Mouse (Mus musculus) forebrain, embryonic 11.5 days (tissue): ENCODE results near the gene Pla2g16. TPM values are rescaled to one million over a fixed set of nuclear protein-coding genes. Genes with fewer than 3 reads are reported as not detected.

Source experiments
- ATAC-seq: fragments of 200-750 bp; cut with Nextera tagmentation; replicated peaks from 2 replicates; pipeline ENCODE4 v1.8.0; 2017; ENCODE audit warnings: moderate TSS enrichment; ENCODE audit not compliant: low FRiP score
- DNase-seq: peaks from one replicate; pipeline ENCODE4 v3.0.0-alpha.2; 2017; ENCODE audit warnings: low spot score
- H3K27ac ChIP-seq: fragments of 300-500 bp; sonication (generic); 2 replicates; pipeline ENCODE4 v1.5.1; 2014; ENCODE audit warnings: low read depth, low read length
- H3K27me3 ChIP-seq: fragments of 300-500 bp; sonication (generic); 2 replicates; pipeline ENCODE4 v1.6.1; 2014; ENCODE audit warnings: mild to moderate bottlenecking, low read length, mixed read lengths; ENCODE audit not compliant: control insufficient read depth, insufficient read depth
- H3K36me3 ChIP-seq: fragments of 300-500 bp; sonication (generic); 2 replicates; pipeline ENCODE4 v1.6.1; 2014; ENCODE audit warnings: mild to moderate bottlenecking, low read length, moderate library complexity, mixed read lengths; ENCODE audit not compliant: control insufficient read depth, insufficient read depth
- H3K4me1 ChIP-seq: fragments of 300-500 bp; sonication (generic); replicated peaks from 2 replicates; pipeline ENCODE4 v1.6.1; 2014; ENCODE audit warnings: low read length, mixed read lengths; ENCODE audit not compliant: control insufficient read depth, insufficient read depth
- H3K4me2 ChIP-seq: fragments of 300-500 bp; sonication (generic); 2 replicates; pipeline ENCODE4 v1.6.1; 2014; ENCODE audit warnings: low read depth, mild to moderate bottlenecking, low read length, moderate library complexity, mixed read lengths; ENCODE audit not compliant: severe bottlenecking
- H3K4me3 ChIP-seq: fragments of 300-500 bp; sonication (generic); 2 replicates; pipeline ENCODE4 v1.5.1; 2014; ENCODE audit warnings: low read depth, low read length
- H3K9ac ChIP-seq: fragments of 300-500 bp; sonication (generic); 2 replicates; pipeline ENCODE4 v1.6.1; 2014; ENCODE audit warnings: low read length
- H3K9me3 ChIP-seq: fragments of 300-500 bp; sonication (generic); 2 replicates; pipeline ENCODE4 v1.6.1; 2016; ENCODE audit warnings: low read length, mixed read lengths; ENCODE audit not compliant: control insufficient read depth
- WGBS: fragments of 180-500 bp; shearing (Covaris S2); extraction: QIAGEN DNeasy Blood & Tissue Kit; methylation state at CpG from one replicate; pipeline ENCODE4 v1.1.7; 2014; 5-methylcytosine and 5-hydroxymethylcytosine counted together
- polyA plus RNA-seq: library from polyadenylated mRNA; unstranded; fragments of >200 nt; fragmentation: Nextera tagmentation; extraction: Ambion mirVana; gene quantifications from 2 replicates; pipeline ENCODE4 v1.2.1, GENCODE M21; 2014

The Pla2g16 gene
- polyA plus RNA-seq, 1 experiment from 2014 or later: 4.4 TPM

DNA sequence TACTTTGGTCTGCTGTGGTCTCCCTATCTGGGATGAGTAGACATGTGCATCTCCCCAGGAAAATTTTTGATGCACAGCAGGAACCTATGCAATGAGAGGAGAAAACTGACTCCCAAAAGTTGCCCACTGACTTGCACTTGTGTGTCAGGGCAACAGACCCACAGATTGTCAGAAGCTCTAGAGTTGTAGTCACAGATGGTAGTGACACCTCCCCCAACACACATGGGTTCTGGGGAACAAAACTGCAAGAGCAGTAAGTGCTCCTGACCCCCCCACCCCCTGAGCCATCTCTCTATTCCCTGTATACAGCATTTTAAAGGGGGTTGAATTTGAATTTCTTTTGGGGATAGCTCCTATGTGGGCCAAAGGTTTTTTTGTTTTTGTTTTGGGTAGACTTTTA lies 33.5 kb downstream of the Pla2g16 start:
- Histone ChIP-seq H3K9me3 (no peaks in the 10 kb centered on the region), H3K4me3 (no peak overlapping the region), H3K27ac (no peak overlapping the region), H3K9ac (no peak overlapping the region), H3K4me1 (no peaks in the 10 kb centered on the region), H3K4me2 (no peak overlapping the region), H3K27me3 (no peaks in the 10 kb centered on the region), H3K36me3 (no peaks in the 10 kb centered on the region)
- DNase-seq (no peak), ATAC-seq (no peak)

DNA sequence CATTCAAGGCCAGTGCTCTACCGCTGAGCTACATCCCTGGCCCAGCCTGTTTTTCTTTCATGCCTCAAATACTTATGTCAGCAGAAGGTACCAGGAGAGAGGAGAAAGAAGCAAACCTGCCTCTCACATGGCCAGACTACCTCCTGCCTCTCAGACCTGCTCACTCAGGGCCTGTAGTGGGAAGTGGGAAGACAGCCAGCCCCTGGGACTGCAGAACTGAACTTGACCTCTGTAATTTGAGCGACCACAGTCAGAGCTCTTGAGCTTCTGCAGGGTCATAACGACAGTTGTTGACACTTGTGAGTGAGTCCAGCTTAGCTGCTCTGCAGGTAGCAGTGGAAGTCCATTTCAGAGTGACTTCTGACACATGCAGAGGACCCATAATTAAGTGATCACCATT lies 34.8 kb downstream of the Pla2g16 start:
- Histone ChIP-seq H3K4me2 (no peak overlapping the region), H3K9ac (no peak overlapping the region), H3K27me3 (no peaks in the 10 kb centered on the region), H3K9me3 (no peaks in the 10 kb centered on the region), H3K27ac (no peak overlapping the region), H3K36me3 (no peaks in the 10 kb centered on the region), H3K4me1 (no peaks in the 10 kb centered on the region), H3K4me3 (no peak overlapping the region)
- WGBS: 77% methylated on average over 3 of the region's 3 CpGs
- DNase-seq (no peak), ATAC-seq (no peak)

DNA sequence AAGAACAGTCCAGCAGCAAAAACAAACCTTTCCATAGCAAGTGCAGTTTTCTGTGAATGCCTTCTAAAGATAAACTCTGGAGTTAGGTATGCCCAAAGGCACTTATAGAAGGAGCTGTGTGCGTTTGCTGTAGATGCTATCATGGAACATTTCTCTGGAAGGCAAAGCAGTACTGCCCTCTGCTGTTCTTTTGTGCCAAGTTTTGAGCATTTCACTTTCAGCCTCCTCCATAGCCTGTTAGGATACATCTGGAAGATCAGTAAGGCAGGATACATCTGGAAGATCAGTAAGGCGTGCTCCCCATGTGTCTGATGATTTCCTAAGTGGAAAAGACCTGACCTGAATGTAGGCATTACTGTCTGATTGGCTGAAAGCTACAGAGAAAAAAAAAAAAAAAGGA lies 38.3 kb downstream of the Pla2g16 start:
- Histone ChIP-seq H3K27ac (no peak overlapping the region), H3K9ac (no peak overlapping the region), H3K4me2 (no peak overlapping the region), H3K36me3 (no peaks in the 10 kb centered on the region), H3K27me3 (no peaks in the 10 kb centered on the region), H3K9me3 (no peaks in the 10 kb centered on the region), H3K4me1 (no peaks in the 10 kb centered on the region), H3K4me3 (no peak overlapping the region)
- DNase-seq: no peak
- WGBS: 26% methylated on average over 2 of the region's 2 CpGs
- ATAC-seq: no peak

DNA sequence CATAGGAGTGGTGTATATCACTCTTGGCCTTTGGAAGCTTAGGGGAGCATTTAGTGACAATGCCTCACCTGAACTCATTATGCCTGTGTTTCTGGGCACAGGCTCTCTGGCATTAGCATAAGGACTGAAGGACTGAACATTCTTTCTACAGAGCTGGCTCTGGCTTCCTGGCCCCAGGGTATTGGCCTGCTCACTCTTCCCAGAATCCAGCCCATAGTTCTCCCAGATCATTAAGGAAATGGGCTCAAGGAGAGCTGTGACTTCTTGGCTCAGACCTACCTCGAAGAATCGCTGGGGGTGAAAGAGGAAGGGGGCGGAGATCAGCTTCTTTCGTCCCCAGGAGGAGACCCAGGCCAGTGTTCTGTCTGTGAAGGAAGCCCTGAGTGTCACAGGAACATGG lies 41.2 kb downstream of the Pla2g16 start:
- no peak overlapping the region for H3K4me2 ChIP-seq
- no peaks in the 10 kb centered on the region for H3K9me3 ChIP-seq
- peak; percentile 29 for DNase-seq
- ATAC-seq: no peak
- H3K27ac ChIP-seq: no peak overlapping the region
- H3K9ac ChIP-seq: no peak overlapping the region
- WGBS: 74% methylated on average over 4 of the region's 4 CpGs
- H3K4me1 ChIP-seq: no peaks in the 10 kb centered on the region
- H3K4me3 ChIP-seq: no peak overlapping the region
- no peaks in the 10 kb centered on the region; the same call in 1 of the 2 replicates for H3K27me3 ChIP-seq
- no peaks in the 10 kb centered on the region for H3K36me3 ChIP-seq

DNA sequence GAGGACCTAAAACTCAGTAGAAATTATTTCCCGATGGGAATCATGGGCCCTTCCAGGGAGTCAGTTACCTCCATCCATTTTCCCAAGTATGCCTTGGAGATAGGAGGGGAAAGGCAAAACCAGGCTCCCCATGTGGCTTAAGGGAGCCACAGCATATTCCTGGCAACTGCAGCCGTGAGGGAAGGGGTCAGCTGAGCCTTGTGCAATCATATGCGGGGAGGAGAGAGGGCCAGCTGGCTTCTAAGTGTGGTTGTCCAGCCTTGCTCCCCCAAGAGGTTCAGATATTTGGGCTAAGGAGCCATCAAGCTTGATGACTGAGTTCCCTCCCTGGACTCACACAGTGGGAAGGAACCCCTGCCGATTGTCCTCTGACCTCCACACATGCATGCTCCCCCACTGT lies 44.3 kb downstream of the Pla2g16 start:
- H3K4me1 ChIP-seq: peaks cover 5% of the 10 kb centered on the region; the same call in 1 of the 2 replicates

DNA sequence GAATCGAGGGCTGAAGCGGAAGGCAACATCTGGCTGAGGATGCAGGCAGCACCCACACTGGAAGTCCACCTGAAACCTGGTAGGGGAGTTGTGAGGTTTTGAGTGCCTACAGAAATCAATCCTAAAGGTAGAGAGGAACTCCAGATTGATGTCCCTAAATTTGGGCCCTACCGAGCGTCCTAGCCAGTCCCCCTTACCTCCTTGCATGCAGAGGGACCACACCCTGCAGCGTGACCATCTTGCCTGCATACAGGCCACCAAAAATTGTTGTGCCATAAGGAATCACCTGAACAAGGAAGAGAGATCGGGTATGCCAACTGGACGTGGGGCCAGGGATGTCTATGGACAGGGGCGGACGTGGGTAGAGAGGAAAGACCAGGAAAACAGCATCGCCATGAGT lies 46.8 kb downstream of the Pla2g16 start:
- H3K9me3 ChIP-seq: no peaks in the 10 kb centered on the region
- 92% methylated on average over 10 of the region's 10 CpGs for WGBS
- no peak for ATAC-seq
- DNase-seq: no peak
- peaks cover 13% of the 10 kb centered on the region for H3K4me1 ChIP-seq
- H3K27ac ChIP-seq: no peak overlapping the region
- H3K4me2 ChIP-seq: no peak overlapping the region
- peaks cover 3% of the 10 kb centered on the region for H3K27me3 ChIP-seq
- no peaks in the 10 kb centered on the region for H3K36me3 ChIP-seq
- no peak overlapping the region for H3K9ac ChIP-seq
- H3K4me3 ChIP-seq: no peak overlapping the region

More for the DNA sequence above, 44.3 kb downstream of the Pla2g16 start:
- 81% methylated on average over 4 of the region's 4 CpGs for WGBS
- ATAC-seq: no peak
- H3K27me3 ChIP-seq: no peaks in the 10 kb centered on the region; the same call in 1 of the 2 replicates
- H3K9me3 ChIP-seq: no peaks in the 10 kb centered on the region
- H3K4me2 ChIP-seq: no peak overlapping the region
- H3K36me3 ChIP-seq: no peaks in the 10 kb centered on the region
- DNase-seq: no peak
- H3K27ac ChIP-seq: no peak overlapping the region
- no peak overlapping the region for H3K9ac ChIP-seq
- H3K4me3 ChIP-seq: no peak overlapping the region

DNA sequence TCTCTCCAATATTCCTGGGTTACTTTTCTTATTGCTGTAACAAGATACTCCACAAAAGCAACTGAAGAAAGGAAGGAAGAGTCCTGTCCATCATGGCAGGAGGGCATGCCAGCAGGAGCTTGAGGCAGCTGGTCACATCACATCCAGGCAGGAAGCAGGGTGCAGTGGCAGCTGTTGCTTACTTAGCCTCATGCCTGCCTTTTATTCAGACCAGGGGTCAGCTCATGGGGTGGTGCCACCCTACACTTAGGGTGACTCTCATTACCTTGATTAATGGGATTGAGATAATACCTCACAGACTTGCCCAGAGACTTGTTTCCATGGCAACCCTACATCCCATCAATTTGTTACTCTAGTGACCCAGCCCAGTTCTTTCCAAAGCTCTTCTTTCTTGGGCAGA lies 47.8 kb downstream of the Pla2g16 start:
- Histone ChIP-seq H3K9me3 (no peaks in the 10 kb centered on the region), H3K27me3 (peaks cover 3% of the 10 kb centered on the region), H3K4me2 (no peak overlapping the region), H3K36me3 (no peaks in the 10 kb centered on the region), H3K4me1 (peaks cover 13% of the 10 kb centered on the region), H3K9ac (no peak overlapping the region), H3K4me3 (no peak overlapping the region), H3K27ac (no peak overlapping the region)
- ATAC-seq (no peak), DNase-seq (peak; percentile 51)

DNA sequence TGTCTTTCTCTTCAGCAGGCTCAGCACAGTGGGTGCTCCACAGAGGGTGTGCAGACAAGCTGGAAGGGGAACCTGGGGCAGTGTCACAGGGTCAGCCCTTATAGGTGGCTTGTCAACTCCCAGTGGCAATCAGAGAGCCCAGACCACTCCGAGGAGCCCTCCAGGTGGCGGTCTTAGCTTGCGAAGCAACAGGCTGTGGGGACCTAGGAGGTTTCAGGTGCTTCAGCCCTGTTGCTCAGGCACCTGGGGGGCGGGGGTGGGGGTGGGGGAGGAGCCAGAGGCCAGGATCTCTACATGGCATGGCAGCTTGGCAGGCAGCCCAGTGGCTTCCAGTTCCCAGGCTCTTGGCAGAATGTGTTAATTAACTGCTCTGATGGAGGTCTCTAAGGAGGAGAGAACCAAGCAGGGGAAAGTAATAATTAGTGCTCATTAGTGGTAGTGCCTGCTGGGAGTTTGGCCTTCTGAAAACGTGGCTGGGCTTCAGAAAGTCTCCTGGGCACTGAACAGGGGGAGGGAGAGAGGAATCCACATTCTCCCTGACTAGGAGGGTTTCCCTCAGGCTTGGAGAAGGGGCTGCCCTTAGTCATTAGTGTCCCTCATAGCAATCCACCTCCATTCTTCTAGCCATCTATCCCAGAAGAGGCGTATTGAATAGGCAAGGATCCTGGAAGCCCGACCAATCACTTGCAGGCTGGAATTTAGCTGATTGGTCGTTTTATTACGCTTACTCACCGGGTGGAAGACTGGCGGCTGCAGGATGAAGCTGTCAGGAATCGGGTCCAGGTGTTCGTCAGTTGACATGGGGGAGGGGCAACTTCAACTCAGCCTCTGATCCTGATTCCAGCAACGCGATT lies 48.9 kb downstream of the Pla2g16 start:
- WGBS: 4% methylated on average over 15 of the region's 15 CpGs
- H3K4me1 ChIP-seq: peaks cover 13% of the 10 kb centered on the region
- peak overlapping the region; percentile 46 for H3K4me2 ChIP-seq
- no peaks in the 10 kb centered on the region for H3K36me3 ChIP-seq
- peak overlapping the region; percentile 9; the same call in 1 of the 2 replicates for H3K4me3 ChIP-seq
- no peaks in the 10 kb centered on the region for H3K9me3 ChIP-seq
- H3K27ac ChIP-seq: peak overlapping the region; percentile 70
- DNase-seq (peak; percentile 92), ATAC-seq (peak; percentile 93)
- no peak overlapping the region for H3K9ac ChIP-seq
- H3K27me3 ChIP-seq: peaks cover 5% of the 10 kb centered on the region
